Mouse (Mus musculus) kidney, postnatal 0 days (tissue): Measurements from ENCODE around the gene Rhob. TPM values are rescaled to one million over a fixed set of nuclear protein-coding genes. Genes with fewer than 3 reads are reported as not detected.

Experiments
- ATAC-seq: fragments of 200-750 bp; cut with Nextera tagmentation; replicated peaks from 2 replicates; pipeline ENCODE4 v1.8.0; 2017; ENCODE audit warnings: low read depth, moderate number of reproducible peaks, moderate TSS enrichment, moderate library complexity; ENCODE audit not compliant: low FRiP score
- DNase-seq: peaks from one replicate; pipeline ENCODE4 v3.0.0-alpha.2; 2016; ENCODE audit warnings: low spot score
- H3K27ac ChIP-seq: fragments of 300-500 bp; sonication (generic); 2 replicates; pipeline ENCODE4 v1.5.1; 2014; ENCODE audit warnings: mild to moderate bottlenecking
- H3K27me3 ChIP-seq: fragments of 300-500 bp; sonication (generic); 2 replicates; pipeline ENCODE4 v1.6.1; 2014; ENCODE audit warnings: low read length, mixed read lengths; ENCODE audit not compliant: insufficient read depth
- H3K36me3 ChIP-seq: fragments of 300-500 bp; sonication (generic); 2 replicates; pipeline ENCODE4 v1.6.1; 2014; ENCODE audit warnings: low read length, mixed read lengths; ENCODE audit not compliant: insufficient read depth
- H3K4me1 ChIP-seq: fragments of 300-500 bp; sonication (generic); replicated peaks from 2 replicates; pipeline ENCODE4 v1.6.1; 2014; ENCODE audit warnings: antibody characterized with exemption, low read length, mixed read lengths; ENCODE audit not compliant: insufficient read depth
- H3K4me2 ChIP-seq: fragments of 300-500 bp; sonication (generic); 2 replicates; pipeline ENCODE4 v1.6.1; 2014; ENCODE audit warnings: mild to moderate bottlenecking, low read length, moderate library complexity, mixed read lengths
- H3K4me3 ChIP-seq: fragments of 300-500 bp; sonication (generic); replicated peaks from 2 replicates; pipeline ENCODE4 v1.5.1; 2014; ENCODE audit warnings: low read depth, low read length
- H3K9ac ChIP-seq: fragments of 300-500 bp; sonication (generic); 2 replicates; pipeline ENCODE4 v1.6.1; 2014; ENCODE audit warnings: low read depth, low read length
- H3K9me3 ChIP-seq: fragments of 300-500 bp; sonication (generic); replicated peaks from 2 replicates; pipeline ENCODE4 v1.6.1; 2016; ENCODE audit warnings: low read length, inconsistent platforms, mixed read lengths
- CTCF ChIP-seq: IDR thresholded peaks from 2 replicates; pipeline ENCODE4 v1.5.1; 2016; ENCODE audit warnings: antibody characterized with exemption, low read depth, mild to moderate bottlenecking, moderate library complexity
- WGBS: fragments of 180-500 bp; shearing (Covaris S2); extraction: QIAGEN DNeasy Blood & Tissue Kit; methylation state at CpG from one replicate; pipeline ENCODE4 v1.1.7; 2014; 5-methylcytosine and 5-hydroxymethylcytosine counted together
- polyA plus RNA-seq: library from polyadenylated mRNA; unstranded; fragments of >200 nt; fragmentation: Nextera tagmentation; extraction: Ambion mirVana; gene quantifications from 2 replicates; pipeline ENCODE4 v1.2.1, GENCODE M21; 2015

Gene Rhob
- polyA plus RNA-seq = 48.3 and 53.6 TPM in 2 replicates

DNA sequence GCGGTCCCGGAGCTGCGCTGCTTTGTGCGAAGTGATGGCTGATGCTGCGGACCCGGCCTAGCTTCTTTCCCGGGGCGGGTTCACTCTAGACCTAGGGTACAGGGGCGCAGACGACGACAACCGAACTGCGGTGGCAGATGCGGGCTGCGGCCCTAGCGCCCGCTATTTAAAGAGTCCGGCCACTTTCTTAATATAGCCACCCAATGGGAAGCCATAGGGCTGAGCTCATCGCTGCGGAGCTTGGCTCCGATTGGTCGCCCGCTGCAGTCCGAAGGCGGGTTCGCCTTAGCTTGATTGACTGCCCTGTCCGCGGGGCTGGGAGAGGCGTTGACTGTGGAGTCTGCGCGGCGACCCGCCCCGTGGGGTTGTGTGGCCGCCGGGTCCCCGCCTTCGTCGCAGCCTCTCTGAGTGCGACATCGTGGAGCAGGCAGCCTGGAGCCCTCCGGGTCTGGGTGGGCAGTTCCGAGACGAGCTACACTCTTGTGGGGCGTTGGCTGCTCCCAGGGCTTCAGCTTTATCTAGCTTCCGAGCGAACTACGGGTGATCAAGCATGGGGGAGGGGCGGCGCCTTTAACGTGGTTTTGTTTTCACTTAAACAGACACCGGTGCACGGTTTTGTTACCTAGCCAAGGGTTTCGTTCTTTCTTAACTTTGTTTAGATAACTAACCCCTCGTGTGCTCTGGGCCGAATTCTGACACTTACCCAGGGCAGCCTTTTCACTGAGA is at the start of gene Rhob:
TSS of gene Rhob (minus strand) at position 139 of the 726 bp plus-strand sequence.
- peak within 1 kb of the TSS; percentile 94 for H3K9ac ChIP-seq
- H3K4me2 ChIP-seq = peak within 1 kb of the TSS; percentile 83
- H3K27me3 ChIP-seq = no peaks in the 10 kb centered on the region
- peak within 1 kb of the TSS; percentile 99 for H3K27ac ChIP-seq
- H3K4me1 ChIP-seq = peaks cover 7% of the 10 kb centered on the region
- peak within 1 kb of the TSS; percentile 78 for H3K4me3 ChIP-seq
- H3K36me3 ChIP-seq = no peaks in the 10 kb centered on the region
- DNase-seq = peak; percentile 98
- no peaks in the 10 kb centered on the region for H3K9me3 ChIP-seq
- peak; percentile 98 for ATAC-seq
- no peak for TF ChIP-seq CTCF
- WGBS = 1% methylated on average over 56 of the region's 56 CpGs

DNA sequence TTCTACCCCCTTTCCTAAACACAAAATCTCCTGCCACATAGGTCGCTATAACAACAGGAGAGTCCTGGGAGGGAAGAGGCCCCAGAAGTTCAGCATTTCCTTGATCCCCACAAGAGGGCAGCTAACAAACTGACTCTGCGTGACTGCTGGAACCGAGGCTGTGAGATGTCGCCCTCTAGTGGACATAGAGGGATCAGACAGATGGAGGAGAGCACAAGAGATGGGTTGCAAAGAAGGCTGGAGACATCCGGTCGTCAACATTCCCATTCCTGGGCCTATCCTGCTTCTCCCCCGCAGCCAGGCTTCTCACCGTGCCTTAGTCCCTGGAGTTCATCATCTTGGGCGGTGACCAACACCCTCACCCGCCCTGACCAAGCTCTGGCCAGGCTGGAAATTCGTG is 47.5 kb upstream of the Rhob start:
- no peaks in the 10 kb centered on the region for H3K9me3 ChIP-seq
- 20% methylated on average over 11 of the region's 11 CpGs for whole genome bisulfite sequencing
- no peak overlapping the region for H3K4me3 ChIP-seq
- peak; percentile 95 for DNase-seq
- H3K4me2 ChIP-seq = no peak overlapping the region
- ATAC-seq = peak; percentile 57; the same call in 1 of the 2 replicates
- H3K27ac ChIP-seq = no peak overlapping the region
- no peak overlapping the region for H3K9ac ChIP-seq
- no peaks in the 10 kb centered on the region for H3K4me1 ChIP-seq
- no peaks in the 10 kb centered on the region for H3K36me3 ChIP-seq
- no peaks in the 10 kb centered on the region for H3K27me3 ChIP-seq
- peak; percentile 100 for TF ChIP-seq CTCF

DNA sequence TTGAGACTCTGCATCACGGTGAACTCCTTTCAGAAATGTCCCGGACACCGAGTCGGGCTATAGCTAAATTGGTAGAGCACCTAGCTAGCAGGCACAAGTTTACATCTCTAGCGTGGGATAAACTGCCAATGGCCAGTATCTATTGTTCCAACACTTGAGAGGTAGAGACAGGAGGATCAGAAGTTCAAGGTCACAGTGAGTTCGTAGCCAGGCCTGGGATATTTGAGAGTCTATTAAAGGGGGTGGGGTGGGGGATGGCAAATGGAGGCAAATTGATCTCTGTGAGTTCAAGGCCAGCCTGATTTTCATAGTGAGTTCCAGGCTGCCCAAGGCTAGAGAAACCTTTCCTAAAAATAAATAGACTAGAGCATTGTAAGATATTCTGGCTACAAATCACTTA is 47.0 kb upstream of the Rhob start:
- WGBS = 87% methylated on average over 6 of the region's 6 CpGs
- H3K27me3 ChIP-seq = no peaks in the 10 kb centered on the region
- H3K4me1 ChIP-seq = no peaks in the 10 kb centered on the region
- H3K36me3 ChIP-seq = no peaks in the 10 kb centered on the region
- H3K9ac ChIP-seq = no peak overlapping the region
- no peak for TF ChIP-seq CTCF
- ATAC-seq (no peak), DNase-seq (no peak)
- no peak overlapping the region for H3K27ac ChIP-seq
- no peaks in the 10 kb centered on the region for H3K9me3 ChIP-seq
- no peak overlapping the region for H3K4me3 ChIP-seq
- no peak overlapping the region for H3K4me2 ChIP-seq

DNA sequence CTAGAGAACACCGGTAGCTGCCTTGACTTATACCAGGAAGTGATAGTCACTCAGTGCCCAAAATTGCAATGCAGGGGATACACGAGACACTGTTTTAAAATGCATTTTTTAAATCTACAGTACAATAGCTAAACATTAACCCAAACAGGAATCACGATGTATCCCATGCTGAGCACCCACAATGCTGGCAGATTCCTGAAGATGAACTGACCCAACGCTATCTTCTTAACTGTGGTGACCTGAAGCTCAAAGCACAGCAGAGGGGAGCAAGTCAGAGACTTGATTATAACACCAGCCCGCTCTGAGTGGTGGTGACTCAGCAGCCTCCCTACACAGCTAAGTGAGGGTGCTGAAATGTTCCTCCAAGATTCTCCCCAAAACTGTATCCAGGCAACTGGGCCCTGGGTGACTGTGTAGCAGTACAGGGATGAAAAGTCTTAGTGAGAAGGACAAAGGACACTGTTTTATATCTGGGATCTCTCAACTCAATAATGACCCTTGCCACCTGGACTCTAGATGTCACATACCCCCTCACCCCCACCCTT is 45.3 kb upstream of the Rhob start:
- Histone ChIP-seq H3K4me1 (no peaks in the 10 kb centered on the region), H3K4me2 (no peak overlapping the region), H3K9me3 (no peaks in the 10 kb centered on the region), H3K27ac (no peak overlapping the region), H3K36me3 (no peaks in the 10 kb centered on the region), H3K9ac (no peak overlapping the region), H3K27me3 (no peaks in the 10 kb centered on the region), H3K4me3 (no peak overlapping the region)
- DNase-seq = no peak
- 0 out of 2 replicates have a peak, but pooled peaks have one; percentile 33 for ATAC-seq
- no peak for TF ChIP-seq CTCF
- WGBS = 71% methylated on average over 5 of the region's 5 CpGs

DNA sequence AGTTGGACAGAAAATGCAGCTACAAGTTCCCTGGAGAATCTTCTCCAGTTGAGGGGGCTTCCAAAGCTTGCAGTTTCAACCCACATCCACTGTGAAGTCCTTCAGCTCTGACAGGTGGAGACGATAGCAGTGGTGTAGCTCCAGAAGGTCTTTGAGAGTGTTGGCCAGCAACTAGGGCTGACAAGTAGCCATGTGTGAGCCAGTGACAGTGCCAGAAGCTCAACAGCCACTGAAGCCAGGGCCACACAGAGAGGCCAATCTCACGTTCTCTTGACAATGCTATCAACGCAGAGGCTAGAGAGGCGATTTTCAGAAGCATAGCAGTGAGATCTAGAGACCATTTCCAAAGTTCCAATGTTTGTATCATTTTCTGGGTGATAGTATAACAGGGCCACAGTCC is 42.6 kb upstream of the Rhob start:
- DNase-seq (no peak), ATAC-seq (no peak)
- H3K9me3 ChIP-seq = no peaks in the 10 kb centered on the region
- H3K4me3 ChIP-seq = no peak overlapping the region
- H3K36me3 ChIP-seq = no peaks in the 10 kb centered on the region
- H3K27me3 ChIP-seq = no peaks in the 10 kb centered on the region
- WGBS = 83% methylated on average over 4 of the region's 4 CpGs
- H3K27ac ChIP-seq = no peak overlapping the region
- no peak overlapping the region for H3K9ac ChIP-seq
- no peaks in the 10 kb centered on the region for H3K4me1 ChIP-seq
- no peak overlapping the region for H3K4me2 ChIP-seq
- no peak for TF ChIP-seq CTCF

DNA sequence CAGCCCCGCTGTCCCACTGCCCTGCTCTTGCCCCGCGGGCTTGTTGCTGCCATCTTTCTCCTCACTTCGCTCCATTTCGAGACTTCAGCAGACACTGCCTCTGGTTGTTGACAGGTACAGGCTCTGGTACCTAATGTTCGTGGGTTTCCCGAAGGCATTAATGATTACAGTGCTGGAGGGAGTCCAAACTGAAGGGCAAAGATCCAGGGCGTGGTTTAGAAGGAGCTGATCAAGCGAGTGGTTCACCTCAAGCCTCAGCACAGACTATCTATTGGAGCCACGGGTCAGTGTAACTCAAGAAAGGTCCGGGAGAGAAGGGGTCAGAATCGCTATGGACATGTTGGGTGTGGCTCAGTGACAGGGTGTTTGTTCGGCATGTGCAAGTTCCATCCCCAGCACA is 39.7 kb upstream of the Rhob start:
- no peaks in the 10 kb centered on the region for H3K9me3 ChIP-seq
- ATAC-seq (no peak), DNase-seq (no peak)
- H3K36me3 ChIP-seq = no peaks in the 10 kb centered on the region
- TF ChIP-seq CTCF = no peak
- H3K4me2 ChIP-seq = no peak overlapping the region
- H3K27me3 ChIP-seq = no peaks in the 10 kb centered on the region
- WGBS = 78% methylated on average over 13 of the region's 13 CpGs
- no peak overlapping the region for H3K4me3 ChIP-seq
- H3K9ac ChIP-seq = no peak overlapping the region
- no peak overlapping the region for H3K27ac ChIP-seq
- no peaks in the 10 kb centered on the region for H3K4me1 ChIP-seq

DNA sequence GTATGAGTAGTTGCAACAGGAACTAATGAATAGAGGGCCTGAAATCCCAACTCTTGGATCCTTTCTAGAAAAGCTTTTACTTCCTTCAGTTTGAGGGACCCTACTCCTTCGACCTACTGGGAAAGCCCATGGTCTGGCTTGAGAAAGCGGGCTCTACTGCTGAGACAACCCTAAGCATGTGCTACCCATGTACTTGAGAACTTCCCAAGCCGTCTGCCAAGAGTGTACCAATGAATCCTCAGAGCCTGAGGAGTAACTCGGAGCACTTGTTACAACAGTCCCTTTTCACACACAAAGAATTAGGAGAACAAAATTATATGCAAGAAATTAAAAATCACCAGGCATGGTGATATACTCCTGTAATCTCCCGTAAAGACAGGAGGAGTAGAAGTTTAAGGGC is 37.5 kb upstream of the Rhob start:
- 89% methylated on average over 5 of the region's 5 CpGs for WGBS
- Histone ChIP-seq H3K27me3 (no peaks in the 10 kb centered on the region), H3K9me3 (no peaks in the 10 kb centered on the region), H3K4me1 (no peaks in the 10 kb centered on the region), H3K36me3 (no peaks in the 10 kb centered on the region), H3K9ac (no peak overlapping the region), H3K27ac (no peak overlapping the region), H3K4me2 (no peak overlapping the region), H3K4me3 (no peak overlapping the region)
- DNase-seq (no peak), ATAC-seq (no peak)
- TF ChIP-seq CTCF = no peak
